In genomic region chr4:154375939-154376625, GRCm38 (mm10) we compare ENCODE assay signal across 19 mouse cellular contexts. TPM values are rescaled to one million over a fixed set of nuclear protein-coding genes. Genes with fewer than 3 reads are reported as not detected.
DNase-seq lines count a peak whose midpoint lies in the region; ATAC-seq and TF ChIP-seq lines count a peak whose summit lies in the region.
"Had no signal": no experiment of that assay in that cellular context is flagged by ENCODE, and none has a peak within 500 bp of the region (broad histone marks: within the 10 kb centered on the region; RNA-seq: fewer than 3 reads in every experiment).

No protein-coding gene starts in this region.

- DNase-seq in liver, embryonic 14.5 days (ENCODE audit: low read depth in 3 of 3, low spot score in 3 of 3): no peak
- DNase-seq in frontal cortex, adult 2 months (ENCODE audit: extremely low spot score in 1 of 2, low spot score in 1 of 2): no peak
- no peak for DNase-seq in neural tube, embryonic 10.5 days (ENCODE audit: extremely low spot score, low spot score)
- DNase-seq in gastrocnemius, postnatal 25 days: no peak
- DNase-seq: cerebellum, adult 18-20 months; layer of hippocampus, adult 9-11 months; left cerebral cortex, postnatal 4 days; right cerebral cortex, postnatal 25 days had no signal

- no peaks in the 10 kb centered on the region for H3K27me3 ChIP-seq in liver, embryonic 14.5 days (ENCODE audit: control insufficient read depth, insufficient read depth, low read length)
- H3K27me3 ChIP-seq in stomach, embryonic 16.5 days (ENCODE audit: control insufficient read depth, insufficient read depth, low read length): no peaks in the 10 kb centered on the region

- no peak overlapping the region for H3K4me3 ChIP-seq in liver, embryonic 14.5 days (ENCODE audit: insufficient read depth in 1 of 2, low read depth in 2 of 2, low read length in 2 of 2)
- H3K4me3 ChIP-seq in stomach, embryonic 16.5 days (replicated peaks; ENCODE audit: low read length): no peak overlapping the region
- H3K4me3 ChIP-seq: erythroblast, embryonic 14.5 days; myocyte had no signal

- TF ChIP-seq EP300 in liver, embryonic 14.5 days (IDR thresholded peaks at IDR 0.05; ENCODE audit: low read depth): no peak

- no peak overlapping the region for H3K4me2 ChIP-seq in liver, embryonic 14.5 days (ENCODE audit: low read depth)
- H3K4me2 ChIP-seq in stomach, embryonic 16.5 days (ENCODE audit: low read depth, low read length): no peak overlapping the region

- peak; percentile 49 for ATAC-seq in CD4-positive, CD25-positive, alpha-beta regulatory T cell, adult 4 months
- ATAC-seq in granulocyte monocyte progenitor cell, adult 5-6 weeks (replicated peaks; ENCODE audit: poor library complexity, severe bottlenecking): peak; percentile 26; the same call in 1 of the 2 replicates
- peak; percentile 43; the same call in 1 of the 2 replicates for ATAC-seq in liver, embryonic 14.5 days (ENCODE audit: insufficient read depth)
- peak; percentile 70; the same call in 1 of the 2 replicates for ATAC-seq in stomach, embryonic 16.5 days (ENCODE audit: insufficient read depth, low FRiP score)
- ATAC-seq: hindbrain, postnatal 0 days had no signal

- WGBS in liver, embryonic 14.5 days (ENCODE audit: insufficient replicate concordance): 47% methylated on average over 10 of the region's 10 CpGs
- WGBS in stomach, embryonic 16.5 days: 58% methylated on average over 10 of the region's 10 CpGs

- no peaks in the 10 kb centered on the region for H3K36me3 ChIP-seq in liver, embryonic 14.5 days (replicated peaks; ENCODE audit: control insufficient read depth, insufficient read depth, low read depth)
- H3K36me3 ChIP-seq in stomach, embryonic 16.5 days (ENCODE audit: control insufficient read depth, insufficient read depth, low read length): no peaks in the 10 kb centered on the region

- no peak overlapping the region for H3K27ac ChIP-seq in liver, embryonic 14.5 days
- peak overlapping the region; percentile 76 for H3K27ac ChIP-seq in stomach, embryonic 16.5 days (ENCODE audit: low read length)
- H3K27ac ChIP-seq: hindbrain, postnatal 0 days; kidney, postnatal 0 days had no signal

- no peak for TF ChIP-seq CTCF in liver, embryonic 14.5 days (IDR thresholded peaks at IDR 0.05; ENCODE audit: low read depth)

- no peaks in the 10 kb centered on the region for H3K9me3 ChIP-seq in liver, embryonic 14.5 days (ENCODE audit: control insufficient read depth, low read length)
- H3K9me3 ChIP-seq in stomach, embryonic 16.5 days (replicated peaks; ENCODE audit: control insufficient read depth, low read length): no peaks in the 10 kb centered on the region

- peaks cover 0 to 2% of the 10 kb centered on the region in 2 experiments; a peak in 1 of 4 replicates for H3K4me1 ChIP-seq in liver, embryonic 14.5 days (replicated peaks; ENCODE audit: control insufficient read depth in 2 of 2, insufficient read depth in 2 of 2, low read length in 1 of 2)
- no peaks in the 10 kb centered on the region for H3K4me1 ChIP-seq in stomach, embryonic 16.5 days (ENCODE audit: control insufficient read depth, insufficient read depth, low read length)

- H3K9ac ChIP-seq in liver, embryonic 14.5 days (replicated peaks): no peak overlapping the region
- H3K9ac ChIP-seq in stomach, embryonic 16.5 days (ENCODE audit: low read length): 0 out of 2 replicates have a peak overlapping the region, but pooled peaks have one; percentile 10

RNA-seq across cellular contexts. Expression of gene B230104I21Rik, which starts 40.2 kb away (rescaled TPM):
- not detected for polyA plus RNA-seq in CD4-positive, CD25-positive, alpha-beta regulatory T cell, adult 4 months (2017; shearing (Covaris generic))
- not detected in 2 replicates for total RNA-seq in granulocyte monocyte progenitor cell, adult 5-6 weeks (2014; fragmentation: Nextera tagmentation)
- total RNA-seq in granulocyte monocyte progenitor cell, adult 5-6 weeks (2017): not detected in 2 replicates
- not detected in 2 replicates for polyA plus RNA-seq in liver, embryonic 14.5 days (2012; rRNA removed)
- polyA plus RNA-seq in liver, embryonic 14.5 days (2014; fragmentation: Nextera tagmentation; extraction: Ambion mirVana): not detected in 2 replicates
- not detected in 2 replicates for polyA plus RNA-seq in stomach, embryonic 16.5 days (2015; fragmentation: Nextera tagmentation; extraction: Ambion mirVana)
- 0.25 and 0.66 TPM in 2 replicates for polyA plus RNA-seq in frontal cortex, adult 2 months (2012; rRNA removed)
- total RNA-seq in gastrocnemius, postnatal 25 days (2021): not detected
- total RNA-seq: hindbrain, postnatal 0 days; left cerebral cortex, postnatal 4 days had no signal
- polyA plus RNA-seq: brain, embryonic 14.5 days; erythroblast, embryonic 14.5 days; gonadal fat pad, adult 2 months; heart, postnatal 0 days; hindbrain, postnatal 0 days; kidney, postnatal 0 days; lung, embryonic 16.5 days; myocyte had no signal
